Mouse (Mus musculus): Measurements from ENCODE around the gene Islr.

- TF ChIP-seq CTCF (IDR thresholded peaks at IDR 0.05; ENCODE audit: borderline replicate concordance, extremely low read depth, insufficient read depth, insufficient read length) (no peak), POLR2A (IDR thresholded peaks at IDR 0.05; ENCODE audit: borderline replicate concordance, extremely low read depth, insufficient read depth, insufficient read length, poor library complexity, severe bottlenecking) (no peak)
Measured at GRCm38 (mm10) chr9:58168880-58169279, 35.2 kb downstream of the Islr start.

Measured in brain, embryonic 14.5 days (tissue).